Mouse (Mus musculus): ENCODE results near the gene Setd1b. TPM values are rescaled to one million over a fixed set of nuclear protein-coding genes. Genes with fewer than 3 reads are reported as not detected.
"Not testable (repeated sequence)": the region's sequence is repeated elsewhere in the genome, so short reads cannot be mapped to it uniquely, and the experiment has no call there.

Gene Setd1b
- total and polyA plus RNA-seq, 2 experiments from 2014 or later, result 5.1 to 6.1 TPM

DNA sequence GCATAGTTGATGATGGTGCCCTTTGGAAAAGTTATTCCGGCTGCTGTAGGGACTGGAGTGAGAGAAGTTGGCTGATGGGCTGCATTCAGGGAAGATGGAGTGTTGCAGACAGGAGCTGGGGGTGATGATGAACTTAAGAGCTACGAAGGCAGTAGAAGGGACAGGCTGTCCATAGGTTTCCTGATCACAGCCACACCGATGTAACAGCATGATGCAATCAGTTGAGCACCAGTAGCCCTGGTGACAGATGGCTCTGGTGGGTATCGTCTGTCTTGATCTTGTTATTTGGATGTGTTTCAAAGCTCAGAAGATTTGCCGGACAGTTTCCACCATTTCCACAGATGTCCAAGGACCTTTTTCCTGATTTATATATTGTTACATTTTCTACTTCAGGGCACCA lies 60.0 kb downstream of the Setd1b start:
- Histone ChIP-seq H3K4me1 (ENCODE audit: control insufficient read depth, insufficient read depth) (no peaks in the 10 kb centered on the region), H3K36me3 (replicated peaks; ENCODE audit: control insufficient read depth, insufficient read depth, low read length) (no peaks in the 10 kb centered on the region), H3K27me3 (ENCODE audit: control insufficient read depth, insufficient read depth, low read length) (no peaks in the 10 kb centered on the region), H3K27ac (ENCODE audit: low read depth) (no peak overlapping the region), H3K4me3 (ENCODE audit: low read depth, low read length) (no peak overlapping the region), H3K4me2 (ENCODE audit: low read depth, low read length) (no peak overlapping the region), H3K9ac (replicated peaks; ENCODE audit: low read depth, low read length) (no peak overlapping the region), H3K9me3 (replicated peaks; ENCODE audit: control insufficient read depth, low read length) (no peaks in the 10 kb centered on the region)
- DNase-seq (ENCODE audit: low spot score) (no peak), ATAC-seq (ENCODE audit: insufficient read depth, low read depth) (no peak)
- no peak for TF ChIP-seq EP300 (IDR thresholded peaks at IDR 0.05; ENCODE audit: low read depth)
- TF ChIP-seq CTCF (IDR thresholded peaks at IDR 0.05; ENCODE audit: low read depth), result no peak
- 59% methylated on average over 5 of the region's 5 CpGs for WGBS

DNA sequence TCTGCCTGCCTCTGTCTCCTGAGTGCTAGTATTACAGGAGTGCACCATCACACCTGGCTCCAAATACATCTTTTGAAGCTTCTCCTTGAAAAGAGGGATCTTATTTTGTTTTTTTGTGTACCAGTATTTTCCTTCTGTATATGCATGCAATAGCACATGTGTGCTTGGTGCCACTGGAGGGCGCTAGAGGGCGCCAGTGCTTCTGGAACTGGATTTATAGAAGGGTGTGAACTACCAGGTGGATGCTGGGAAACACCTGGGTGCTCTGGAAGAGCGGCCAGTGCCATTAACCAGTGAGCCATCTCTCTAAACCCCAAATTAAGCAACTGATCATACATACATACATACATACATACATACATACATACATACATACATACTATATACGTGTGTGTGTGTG lies 60.8 kb downstream of the Setd1b start:
- H3K4me3 ChIP-seq (ENCODE audit: low read depth, low read length); H3K9ac ChIP-seq (replicated peaks; ENCODE audit: low read depth, low read length); DNase-seq (ENCODE audit: low spot score); H3K36me3 ChIP-seq (replicated peaks; ENCODE audit: control insufficient read depth, insufficient read depth, low read length); H3K4me1 ChIP-seq (ENCODE audit: control insufficient read depth, insufficient read depth); H3K9me3 ChIP-seq (replicated peaks; ENCODE audit: control insufficient read depth, low read length); H3K27me3 ChIP-seq (ENCODE audit: control insufficient read depth, insufficient read depth, low read length); H3K27ac ChIP-seq (ENCODE audit: low read depth); ATAC-seq (ENCODE audit: insufficient read depth, low read depth); H3K4me2 ChIP-seq (ENCODE audit: low read depth, low read length): not testable (repeated sequence)
- 38% methylated on average over 4 of the region's 4 CpGs for WGBS

DNA sequence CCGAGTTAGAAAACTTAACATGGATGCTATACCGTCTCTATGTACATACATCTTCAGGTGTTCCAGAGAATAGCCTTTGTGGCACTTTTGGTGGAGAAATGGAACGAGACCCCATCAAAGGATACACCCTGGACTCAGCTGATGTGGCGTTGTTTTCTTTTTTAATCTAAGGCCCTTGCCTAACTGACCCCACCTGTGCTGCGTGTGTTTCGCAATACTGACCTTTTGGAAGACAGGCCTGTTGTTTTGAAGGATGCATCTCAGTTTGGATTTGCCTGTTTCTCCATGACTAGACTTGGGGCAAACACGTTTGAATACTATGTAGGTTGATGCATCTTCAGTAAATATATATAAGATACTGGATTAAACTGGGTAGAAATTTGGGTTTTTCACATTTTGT lies 61.6 kb downstream of the Setd1b start:
- not testable (repeated sequence) for H3K4me3 ChIP-seq (ENCODE audit: low read depth, low read length); H3K27me3 ChIP-seq (ENCODE audit: control insufficient read depth, insufficient read depth, low read length); H3K4me1 ChIP-seq (ENCODE audit: control insufficient read depth, insufficient read depth); H3K27ac ChIP-seq (ENCODE audit: low read depth); H3K36me3 ChIP-seq (replicated peaks; ENCODE audit: control insufficient read depth, insufficient read depth, low read length); H3K4me2 ChIP-seq (ENCODE audit: low read depth, low read length); DNase-seq (ENCODE audit: low spot score); H3K9me3 ChIP-seq (replicated peaks; ENCODE audit: control insufficient read depth, low read length); H3K9ac ChIP-seq (replicated peaks; ENCODE audit: low read depth, low read length); ATAC-seq (ENCODE audit: insufficient read depth, low read depth)
- WGBS, result 79% methylated on average over 7 of the region's 7 CpGs

Other genes with a start within 250 kb of the Setd1b start
- gene Kdm2b, start 152.4 kb upstream of the Setd1b start, total RNA-seq (2014; rRNA removed; ENCODE audit: low replicate concordance), result 29.3 and 38.8 TPM in 2 replicates
- 12.4 and 14.7 TPM in 2 replicates for gene Kdm2b, start 152.4 kb upstream of the Setd1b start, polyA plus RNA-seq (2015; fragmentation: Nextera tagmentation; extraction: Ambion mirVana)
- gene Orai1, start 127.1 kb upstream of the Setd1b start, total RNA-seq (2014; rRNA removed; ENCODE audit: low replicate concordance), result 23.9 and 43.4 TPM in 2 replicates
- 18.7 and 21.2 TPM in 2 replicates for gene Orai1, start 127.1 kb upstream of the Setd1b start, polyA plus RNA-seq (2015; fragmentation: Nextera tagmentation; extraction: Ambion mirVana)
- not detected in 2 replicates for gene Morn3, start 95.2 kb upstream of the Setd1b start, total RNA-seq (2014; rRNA removed; ENCODE audit: low replicate concordance)
- 0.36 TPM in 1 of 2 replicates, not detected in the other for gene Morn3, start 95.2 kb upstream of the Setd1b start, polyA plus RNA-seq (2015; fragmentation: Nextera tagmentation; extraction: Ambion mirVana)
- 6.5 and 8.7 TPM in 2 replicates for gene Tmem120b, start 73.8 kb upstream of the Setd1b start, total RNA-seq (2014; rRNA removed; ENCODE audit: low replicate concordance)
- 10.7 and 11.1 TPM in 2 replicates for gene Tmem120b, start 73.8 kb upstream of the Setd1b start, polyA plus RNA-seq (2015; fragmentation: Nextera tagmentation; extraction: Ambion mirVana)
- gene Rhof, start 9.5 kb upstream of the Setd1b start, total RNA-seq (2014; rRNA removed; ENCODE audit: low replicate concordance), result 1.4 and 2.1 TPM in 2 replicates
- gene Rhof, start 9.5 kb upstream of the Setd1b start, polyA plus RNA-seq (2015; fragmentation: Nextera tagmentation; extraction: Ambion mirVana), result 0.71 and 1.1 TPM in 2 replicates
- gene Psmd9, start 27.2 kb downstream of the Setd1b start, total RNA-seq (2014; rRNA removed; ENCODE audit: low replicate concordance), result 11.2 and 19.5 TPM in 2 replicates
- gene Psmd9, start 27.2 kb downstream of the Setd1b start, polyA plus RNA-seq (2015; fragmentation: Nextera tagmentation; extraction: Ambion mirVana), result 54.0 and 54.9 TPM in 2 replicates
- gene Hpd, start 40.5 kb downstream of the Setd1b start, total RNA-seq (2014; rRNA removed; ENCODE audit: low replicate concordance), result 0.43 and 0.92 TPM in 2 replicates
- not detected in 2 replicates for gene Hpd, start 40.5 kb downstream of the Setd1b start, polyA plus RNA-seq (2015; fragmentation: Nextera tagmentation; extraction: Ambion mirVana)
- 3.1 and 7.3 TPM in 2 replicates for gene Wdr66, start 109.9 kb downstream of the Setd1b start, total RNA-seq (2014; rRNA removed; ENCODE audit: low replicate concordance)
- 3.1 and 4.0 TPM in 2 replicates for gene Wdr66, start 109.9 kb downstream of the Setd1b start, polyA plus RNA-seq (2015; fragmentation: Nextera tagmentation; extraction: Ambion mirVana)
- gene Bcl7a, start 201.6 kb downstream of the Setd1b start, total RNA-seq (2014; rRNA removed; ENCODE audit: low replicate concordance), result 10.2 and 11.2 TPM in 2 replicates
- gene Bcl7a, start 201.6 kb downstream of the Setd1b start, polyA plus RNA-seq (2015; fragmentation: Nextera tagmentation; extraction: Ambion mirVana), result 6.6 TPM in 2 replicates